Mouse (Mus musculus): ENCODE measurements around the gene S100a9.

S100a9 gene

DNA sequence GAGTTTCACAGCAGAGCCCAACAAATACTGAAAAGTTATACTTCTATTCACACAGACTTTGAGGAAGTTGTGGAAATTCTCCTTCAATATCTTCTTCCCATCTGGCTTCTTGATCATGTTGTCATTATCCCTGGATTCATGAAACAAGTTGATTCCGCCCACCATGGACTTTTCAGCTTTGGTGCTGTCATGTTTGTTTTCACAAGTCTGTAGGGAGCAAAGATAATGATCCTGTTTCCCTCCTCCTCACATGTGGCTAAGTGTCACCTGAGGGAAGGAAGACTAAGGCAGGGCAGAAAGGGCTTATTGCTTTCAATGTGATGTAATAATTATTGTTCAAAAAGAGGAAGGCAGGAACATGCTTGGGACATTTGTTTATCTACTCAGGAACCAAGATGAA is 48.2 kb downstream of the S100a9 start:
- CTCF ChIA-PET: no interaction called here

GRCm38 (mm10) chr3:90644220-90644619 is 51.3 kb downstream of the S100a9 start:
- ChIA-PET CTCF (interaction anchor here (0.5 to 4.3 kb wide), 23 partner anchors 8 to 730 kb away, joined by 3 to 33 read pairs (median 4); partner anchors contain the start of genes S100a7a (in 1 of the 4) and Snapin (in 1 of the 4)), POLR2A (interaction anchor here in 1 of 4 experiments (1.0 to 1.3 kb wide), 2 partner anchors 23 to 430 kb away, joined by 3 read pairs; partner anchors contain the start of genes Rab13 and Rps27)

More for the DNA sequence above, 48.2 kb downstream of the S100a9 start:
- POLR2A ChIA-PET: no interaction called here
